Mouse (Mus musculus): ENCODE results near the gene Uroc1. TPM values are rescaled to one million over a fixed set of nuclear protein-coding genes. Genes with fewer than 3 reads are reported as not detected.

Gene Uroc1
- polyA plus RNA-seq, 1 experiment from 2014 or later, result not detected

GRCm38 (mm10) chr6:90397291-90397690 lies 64.2 kb downstream of the Uroc1 start:
- Histone ChIP-seq H3K4me3 (no peak overlapping the region), H3K4me2 (no peak overlapping the region), H3K4me1 (replicated peaks) (no peaks in the 10 kb centered on the region), H3K36me3 (peaks cover 31% of the 10 kb centered on the region), H3K27me3 (no peaks in the 10 kb centered on the region), H3K27ac (replicated peaks) (no peak overlapping the region), H3K9me3 (no peaks in the 10 kb centered on the region), H3K9ac (no peak overlapping the region)
- no peak for ATAC-seq (ENCODE audit: low FRiP score, low read depth)
- 92% methylated on average over 3 of the region's 3 CpGs for WGBS

- H3K9ac ChIP-seq, result no peak overlapping the region
- no peaks in the 10 kb centered on the region for H3K4me1 ChIP-seq (replicated peaks)
- no peak for ATAC-seq (ENCODE audit: low FRiP score, low read depth)
- H3K27ac ChIP-seq (replicated peaks), result no peak overlapping the region
- 0 out of 2 replicates have a peak, but pooled peaks cover 3% of the 10 kb centered on the region for H3K36me3 ChIP-seq
- no peak overlapping the region for H3K4me3 ChIP-seq
- H3K27me3 ChIP-seq, result no peaks in the 10 kb centered on the region
- no peak overlapping the region for H3K4me2 ChIP-seq
- H3K9me3 ChIP-seq, result no peaks in the 10 kb centered on the region
These were observed 75.5 kb downstream of the Uroc1 start for GRCm38 (mm10) chr6:90408632-90409031.

- Histone ChIP-seq H3K36me3 (no peaks in the 10 kb centered on the region), H3K4me3 (no peak overlapping the region), H3K27ac (replicated peaks) (no peak overlapping the region), H3K9me3 (no peaks in the 10 kb centered on the region), H3K4me2 (no peak overlapping the region), H3K9ac (no peak overlapping the region), H3K4me1 (replicated peaks) (no peaks in the 10 kb centered on the region), H3K27me3 (no peaks in the 10 kb centered on the region)
- 74% methylated on average over 1 of the region's 1 CpGs for WGBS
- no peak for ATAC-seq (ENCODE audit: low FRiP score, low read depth)
These were observed 77.9 kb downstream of the Uroc1 start for GRCm38 (mm10) chr6:90410972-90411371.

- Histone ChIP-seq H3K4me2 (no peak overlapping the region), H3K4me1 (replicated peaks) (no peaks in the 10 kb centered on the region), H3K4me3 (no peak overlapping the region), H3K9ac (no peak overlapping the region), H3K36me3 (no peaks in the 10 kb centered on the region), H3K27ac (replicated peaks) (no peak overlapping the region), H3K9me3 (no peaks in the 10 kb centered on the region), H3K27me3 (no peaks in the 10 kb centered on the region)
- WGBS, result 81% methylated on average over 7 of the region's 7 CpGs
- ATAC-seq (ENCODE audit: low FRiP score, low read depth), result no peak
These were observed 78.8 kb downstream of the Uroc1 start for GRCm38 (mm10) chr6:90411926-90412325.

Other genes with a start within 250 kb of the Uroc1 start
- not detected in 2 replicates for gene Vmn1r50, start 231.9 kb upstream of the Uroc1 start, polyA plus RNA-seq (2015; fragmentation: Nextera tagmentation; extraction: Ambion mirVana)
- 0.05 TPM in 2 replicates for gene Vmn1r51, start 210.7 kb upstream of the Uroc1 start, polyA plus RNA-seq (2015; fragmentation: Nextera tagmentation; extraction: Ambion mirVana)
- not detected in 2 replicates for gene Vmn1r52, start 158.5 kb upstream of the Uroc1 start, polyA plus RNA-seq (2015; fragmentation: Nextera tagmentation; extraction: Ambion mirVana)
- not detected in 2 replicates for gene V1ra8, start 130.5 kb upstream of the Uroc1 start, polyA plus RNA-seq (2015; fragmentation: Nextera tagmentation; extraction: Ambion mirVana)
- not detected in 2 replicates for gene Vmn1r53, start 108.8 kb upstream of the Uroc1 start, polyA plus RNA-seq (2015; fragmentation: Nextera tagmentation; extraction: Ambion mirVana)
- gene Vmn1r54, start 87.0 kb upstream of the Uroc1 start, polyA plus RNA-seq (2015; fragmentation: Nextera tagmentation; extraction: Ambion mirVana), result not detected in 2 replicates
- gene BC048671, start 32.1 kb upstream of the Uroc1 start, polyA plus RNA-seq (2015; fragmentation: Nextera tagmentation; extraction: Ambion mirVana), result not detected in 2 replicates
- gene Chst13, start 8.1 kb upstream of the Uroc1 start, polyA plus RNA-seq (2015; fragmentation: Nextera tagmentation; extraction: Ambion mirVana), result 0.12 TPM in 1 of 2 replicates, not detected in the other
- 9.8 and 11.2 TPM in 2 replicates for gene Zxdc, start 36.2 kb downstream of the Uroc1 start, polyA plus RNA-seq (2015; fragmentation: Nextera tagmentation; extraction: Ambion mirVana)
- gene Cfap100, start 95.5 kb downstream of the Uroc1 start, polyA plus RNA-seq (2015; fragmentation: Nextera tagmentation; extraction: Ambion mirVana), result 6.7 and 7.2 TPM in 2 replicates
- gene Klf15, start 129.3 kb downstream of the Uroc1 start, polyA plus RNA-seq (2015; fragmentation: Nextera tagmentation; extraction: Ambion mirVana), result 17.3 and 20.0 TPM in 2 replicates
- 65.8 and 81.7 TPM in 2 replicates for gene Aldh1l1, start 153.1 kb downstream of the Uroc1 start, polyA plus RNA-seq (2015; fragmentation: Nextera tagmentation; extraction: Ambion mirVana)